Mouse (Mus musculus) thymus, adult 2 months (tissue): ENCODE measurements around the gene Smarcd3. TPM values are rescaled to one million over a fixed set of nuclear protein-coding genes. Genes with fewer than 3 reads are reported as not detected.

Experiments used
- DNase-seq: peaks from one replicate; pipeline ENCODE4 v3.0.0; 2021
- H3K27ac ChIP-seq: fragments of 200-500 bp; 2 replicates; pipeline ENCODE4 v1.5.1; 2012; ENCODE audit warnings: low read length, control low read depth; ENCODE audit not compliant: control insufficient read depth, insufficient read depth
- H3K27me3 ChIP-seq: fragments of 200-500 bp; 2 replicates; pipeline ENCODE4 v1.6.1; 2012; ENCODE audit warnings: mild to moderate bottlenecking, low read length, moderate library complexity, mixed read lengths; ENCODE audit not compliant: control insufficient read depth, insufficient read depth
- H3K36me3 ChIP-seq: fragments of 200-500 bp; 2 replicates; pipeline ENCODE4 v1.6.1; 2012; ENCODE audit warnings: mild to moderate bottlenecking, low read length, moderate library complexity; ENCODE audit not compliant: control insufficient read depth, insufficient read depth
- H3K4me1 ChIP-seq: fragments of 200-500 bp; replicated peaks from 2 replicates; pipeline ENCODE4 v1.6.1; 2012; ENCODE audit warnings: low read length; ENCODE audit not compliant: control insufficient read depth, insufficient read depth
- H3K4me3 ChIP-seq: fragments of 200-500 bp; 2 replicates; pipeline ENCODE4 v1.5.1; 2012; ENCODE audit warnings: mild to moderate bottlenecking, low read length, control low read depth, moderate library complexity; ENCODE audit not compliant: control insufficient read depth, insufficient read depth
- CTCF ChIP-seq: fragments of 200-500 bp; IDR thresholded peaks from 2 replicates; pipeline ENCODE4 v1.5.1; 2012; ENCODE audit warnings: mild to moderate bottlenecking, control low read depth, low read length, moderate library complexity, borderline replicate concordance; ENCODE audit not compliant: control insufficient read depth, poor library complexity, insufficient read depth; ENCODE audit errors: extremely low read depth
- POLR2A ChIP-seq: fragments of 200-500 bp; IDR thresholded peaks from 2 replicates; pipeline ENCODE4 v1.6.1; 2012; ENCODE audit warnings: mild to moderate bottlenecking, low read length, control low read depth, moderate library complexity; ENCODE audit not compliant: control insufficient read depth, poor library complexity, insufficient read depth; ENCODE audit errors: extremely low read depth
- WGBS: fragments of 180-500 bp; shearing (Covaris S2); methylation state at CpG from one replicate; pipeline ENCODE4 v1.1.7; 2018; 5-methylcytosine and 5-hydroxymethylcytosine counted together
- polyA plus RNA-seq: library from polyadenylated mRNA; depleted of rRNA; stranded (reverse); fragments of >200 nt; gene quantifications from 2 replicates; pipeline ENCODE4 v1.2.3, GENCODE M21; 2012

Gene Smarcd3
- polyA plus RNA-seq, 1 experiment, result 6.1 TPM

- Histone ChIP-seq H3K36me3 (no peaks in the 10 kb centered on the region), H3K27ac (no peak overlapping the region), H3K4me1 (peaks cover 20% of the 10 kb centered on the region; the same call in 1 of the 2 replicates), H3K27me3 (peaks cover 2% of the 10 kb centered on the region; the same call in 1 of the 2 replicates), H3K4me3 (no peak overlapping the region)
- no peak for TF ChIP-seq CTCF
- TF ChIP-seq POLR2A, result no peak
- 94% methylated on average over 5 of the region's 5 CpGs for WGBS
- DNase-seq, result no peak
Observed at GRCm38 (mm10) chr5:24595261-24595660, 28.9 kb downstream of the Smarcd3 start.

- DNase-seq, result no peak
- no peak overlapping the region for H3K27ac ChIP-seq
- WGBS, result 92% methylated on average over 5 of the region's 5 CpGs
- H3K27me3 ChIP-seq, result peaks cover under 1% of the 10 kb centered on the region; the same call in 1 of the 2 replicates
- H3K4me3 ChIP-seq, result no peak overlapping the region
- no peak for TF ChIP-seq POLR2A
- TF ChIP-seq CTCF, result no peak
- no peaks in the 10 kb centered on the region for H3K36me3 ChIP-seq
- peaks cover 20% of the 10 kb centered on the region; the same call in 1 of the 2 replicates for H3K4me1 ChIP-seq
Observed at GRCm38 (mm10) chr5:24594346-24594745, 29.9 kb downstream of the Smarcd3 start.

GRCm38 (mm10) chr5:24593928-24594327 is 30.3 kb downstream of the Smarcd3 start:
- no peaks in the 10 kb centered on the region for H3K36me3 ChIP-seq

GRCm38 (mm10) chr5:24593230-24593629 is 31.0 kb downstream of the Smarcd3 start:
- Histone ChIP-seq H3K36me3 (no peaks in the 10 kb centered on the region), H3K27ac (no peak overlapping the region), H3K4me1 (peaks cover 14% of the 10 kb centered on the region; the same call in 1 of the 2 replicates), H3K27me3 (no peaks in the 10 kb centered on the region), H3K4me3 (no peak overlapping the region)
- DNase-seq, result no peak
- TF ChIP-seq CTCF, result no peak
- TF ChIP-seq POLR2A, result no peak
- 96% methylated on average over 10 of the region's 10 CpGs for WGBS

More at GRCm38 (mm10) chr5:24593928-24594327, 30.3 kb downstream of the Smarcd3 start:
- no peak overlapping the region for H3K4me3 ChIP-seq
- 93% methylated on average over 10 of the region's 10 CpGs for WGBS
- peaks cover 20% of the 10 kb centered on the region; the same call in 1 of the 2 replicates for H3K4me1 ChIP-seq
- H3K27ac ChIP-seq, result no peak overlapping the region
- TF ChIP-seq CTCF (no peak), POLR2A (no peak)
- H3K27me3 ChIP-seq, result no peaks in the 10 kb centered on the region; the same call in 1 of the 2 replicates
- DNase-seq, result no peak

GRCm38 (mm10) chr5:24592471-24593160 is 31.6 kb downstream of the Smarcd3 start:
- Histone ChIP-seq H3K4me3 (no peak overlapping the region), H3K4me1 (peaks cover 16% of the 10 kb centered on the region; the same call in 1 of the 2 replicates), H3K27me3 (no peaks in the 10 kb centered on the region), H3K36me3 (no peaks in the 10 kb centered on the region), H3K27ac (no peak overlapping the region)
- no peak for DNase-seq
- no peak for TF ChIP-seq POLR2A
- no peak for TF ChIP-seq CTCF
- WGBS, result 76% methylated on average over 21 of the region's 21 CpGs

GRCm38 (mm10) chr5:24591796-24592470 is 32.3 kb downstream of the Smarcd3 start:
- no peaks in the 10 kb centered on the region for H3K27me3 ChIP-seq
- DNase-seq, result no peak
- TF ChIP-seq CTCF, result no peak
- no peak for TF ChIP-seq POLR2A
- no peaks in the 10 kb centered on the region for H3K36me3 ChIP-seq
- H3K4me1 ChIP-seq, result peaks cover 17% of the 10 kb centered on the region
- no peak overlapping the region for H3K27ac ChIP-seq
- no peak overlapping the region for H3K4me3 ChIP-seq
- 62% methylated on average over 24 of the region's 24 CpGs for WGBS
